ENCODE assay signal across 25 mouse cellular contexts in genomic region chr6:75281506-75282194, GRCm38 (mm10).
A peak's percentile ranks its signal among the peaks of the same experiment; 100 is the strongest.
DNase-seq lines count a peak whose midpoint lies in the region; ATAC-seq and TF ChIP-seq lines count a peak whose summit lies in the region.
"Had no signal": no experiment of that assay in that cellular context is flagged by ENCODE, and none has a peak within 500 bp of the region (broad histone marks: within the 10 kb centered on the region; RNA-seq: fewer than 3 reads in every experiment).

No protein-coding gene starts in this region.

- peak; percentile 9 for DNase-seq in embryo, embryonic 11 days
- no peak for DNase-seq in embryo, embryonic 10 days (ENCODE audit: low spot score)
- DNase-seq in hindbrain, embryonic 14.5 days (ENCODE audit: low spot score), result peak; percentile 52
- peak; percentile 88 for DNase-seq in brain, embryonic 14.5 days (ENCODE audit: low read depth)
- peak; percentile 0 for DNase-seq in mesoderm, embryonic 11.5 days (ENCODE audit: low read depth, low spot score)
- no peak for DNase-seq in left cerebral cortex, postnatal 4 days
- no peak for DNase-seq in adrenal gland, postnatal 25 days
- DNase-seq: adrenal gland, postnatal 14 days; cerebellum, adult 9-10 months; gastrocnemius, postnatal 25 days; heart, adult 18-20 months; heart, postnatal 14 days; kidney, adult 11 months; kidney, postnatal 36 days; layer of hippocampus, postnatal 36 days; lung, adult 18-20 months; lung, postnatal 10 days; right cerebral cortex, postnatal 4 days; thymus, postnatal 25 days had no signal

- no peaks in the 10 kb centered on the region for H3K36me3 ChIP-seq in hindbrain, embryonic 14.5 days (replicated peaks; ENCODE audit: control insufficient read depth, insufficient read depth)
- no peaks in the 10 kb centered on the region for H3K36me3 ChIP-seq in hindbrain, embryonic 16.5 days (ENCODE audit: control insufficient read depth, insufficient read depth, low read length)
- H3K36me3 ChIP-seq: embryonic facial prominence, embryonic 15.5 days; heart, embryonic 13.5 days; kidney, embryonic 15.5 days; limb, embryonic 13.5 days; liver, embryonic 12.5 days had no signal

- H3K4me1 ChIP-seq in hindbrain, embryonic 14.5 days (replicated peaks; ENCODE audit: control insufficient read depth, insufficient read depth, low read length), result no peaks in the 10 kb centered on the region
- H3K4me1 ChIP-seq in hindbrain, embryonic 16.5 days (ENCODE audit: control insufficient read depth, insufficient read depth, low read depth, low read length), result no peaks in the 10 kb centered on the region
- H3K4me1 ChIP-seq: embryonic facial prominence, embryonic 15.5 days; heart, embryonic 13.5 days; kidney, embryonic 15.5 days; limb, embryonic 13.5 days; liver, embryonic 12.5 days had no signal

- no peak overlapping the region for H3K4me3 ChIP-seq in hindbrain, embryonic 14.5 days (replicated peaks; ENCODE audit: low read length)
- H3K4me3 ChIP-seq in hindbrain, embryonic 16.5 days (ENCODE audit: low read length), result no peak overlapping the region
- H3K4me3 ChIP-seq: embryonic facial prominence, embryonic 15.5 days; heart, embryonic 13.5 days; kidney, embryonic 15.5 days; limb, embryonic 13.5 days; liver, embryonic 12.5 days had no signal

- no peak for TF ChIP-seq POLR2A in brain, embryonic 14.5 days (IDR thresholded peaks at IDR 0.05; ENCODE audit: borderline replicate concordance, extremely low read depth, insufficient read depth, insufficient read length, poor library complexity, severe bottlenecking)

- no peak overlapping the region for H3K4me2 ChIP-seq in hindbrain, embryonic 14.5 days (replicated peaks)
- no peak overlapping the region for H3K4me2 ChIP-seq in hindbrain, embryonic 16.5 days (ENCODE audit: low read length)
- H3K4me2 ChIP-seq: embryonic facial prominence, embryonic 15.5 days; heart, embryonic 13.5 days; kidney, embryonic 15.5 days; limb, embryonic 13.5 days; liver, embryonic 12.5 days had no signal

- H3K27me3 ChIP-seq in hindbrain, embryonic 14.5 days (ENCODE audit: control insufficient read depth, insufficient read depth, low read length), result no peaks in the 10 kb centered on the region
- no peaks in the 10 kb centered on the region for H3K27me3 ChIP-seq in hindbrain, embryonic 16.5 days (replicated peaks; ENCODE audit: control insufficient read depth, insufficient read depth, low read length)
- H3K27me3 ChIP-seq: embryonic facial prominence, embryonic 15.5 days; heart, embryonic 13.5 days; kidney, embryonic 15.5 days; limb, embryonic 13.5 days; liver, embryonic 12.5 days had no signal

- no peak overlapping the region for H3K27ac ChIP-seq in hindbrain, embryonic 14.5 days
- no peak overlapping the region for H3K27ac ChIP-seq in hindbrain, embryonic 16.5 days (ENCODE audit: low read depth, low read length)
- H3K27ac ChIP-seq: embryonic facial prominence, embryonic 15.5 days; heart, embryonic 13.5 days; kidney, embryonic 15.5 days; limb, embryonic 13.5 days; liver, embryonic 12.5 days had no signal

- intact Hi-C loops in left cerebral cortex, postnatal 4 days (cut with DNase I), result no loop called here

- H3K9ac ChIP-seq in hindbrain, embryonic 14.5 days, result no peak overlapping the region
- no peak overlapping the region for H3K9ac ChIP-seq in hindbrain, embryonic 16.5 days (ENCODE audit: low read depth, low read length)
- H3K9ac ChIP-seq: embryonic facial prominence, embryonic 15.5 days; heart, embryonic 13.5 days; kidney, embryonic 15.5 days; limb, embryonic 13.5 days; liver, embryonic 12.5 days had no signal

- no peak for ATAC-seq in hindbrain, embryonic 14.5 days (ENCODE audit: low FRiP score)
- no peak for ATAC-seq in hindbrain, embryonic 16.5 days
- ATAC-seq: liver, embryonic 12.5 days had no signal

- H3K9me3 ChIP-seq in hindbrain, embryonic 14.5 days (ENCODE audit: control insufficient read depth, low read length), result no peaks in the 10 kb centered on the region
- H3K9me3 ChIP-seq in hindbrain, embryonic 16.5 days (ENCODE audit: control insufficient read depth, low read length), result no peaks in the 10 kb centered on the region
- H3K9me3 ChIP-seq: embryonic facial prominence, embryonic 15.5 days; heart, embryonic 13.5 days; kidney, embryonic 15.5 days; limb, embryonic 13.5 days; liver, embryonic 12.5 days had no signal

- WGBS in hindbrain, embryonic 14.5 days, result 55% methylated on average over 1 of the region's 1 CpGs
- WGBS in hindbrain, embryonic 16.5 days, result 43% methylated on average over 1 of the region's 1 CpGs

- TF ChIP-seq CTCF in brain, embryonic 14.5 days (IDR thresholded peaks at IDR 0.05; ENCODE audit: borderline replicate concordance, extremely low read depth, insufficient read depth, insufficient read length), result no peak

Comparison
In these comparisons a context has a peak if more than half of its experiments do, and no peak if none do; other contexts are left out.
1. DNase-seq: peak in embryo, embryonic 11 days (single experiment), hindbrain, embryonic 14.5 days (single experiment), brain, embryonic 14.5 days (single experiment) and mesoderm, embryonic 11.5 days (single experiment); none in embryo, embryonic 10 days (single experiment), left cerebral cortex, postnatal 4 days (single experiment) and adrenal gland, postnatal 25 days (single experiment).